Mouse (Mus musculus) activated CD4-positive, CD25-positive, alpha-beta regulatory T cell, adult 4 months (primary cell): ENCODE data around the gene Dgkb. TPM values are rescaled to one million over a fixed set of nuclear protein-coding genes. Genes with fewer than 3 reads are reported as not detected.

ENCODE experiments used
- ATAC-seq: one replicate; pipeline ENCODE4 v1.8.0; 2017
- polyA plus RNA-seq, 2 experiments: library from polyadenylated mRNA; unstranded; fragments of 100-300 nt; shearing (Covaris generic); gene quantifications; one replicate each; pipeline ENCODE4 v1.2.1; 2017

The Dgkb gene
- polyA plus RNA-seq, 2 experiments from 2014 or later = 0.28 to 0.34 TPM

GRCm38 (mm10) chr12:38374159-38374558 lies 556.6 kb downstream of the Dgkb start:
- no peak for ATAC-seq

- ATAC-seq = no peak
Measured at GRCm38 (mm10) chr12:38385942-38386341, 568.4 kb downstream of the Dgkb start.

- no peak for ATAC-seq
Measured at GRCm38 (mm10) chr12:38386991-38387390, 569.5 kb downstream of the Dgkb start.

- ATAC-seq = no peak
Measured at GRCm38 (mm10) chr12:38387654-38388053, 570.1 kb downstream of the Dgkb start.

GRCm38 (mm10) chr12:38388243-38388642 lies 570.7 kb downstream of the Dgkb start:
- ATAC-seq = no peak

- ATAC-seq = no peak
Measured at GRCm38 (mm10) chr12:38397754-38398312, 580.3 kb downstream of the Dgkb start.

GRCm38 (mm10) chr12:38400089-38400488 lies 582.6 kb downstream of the Dgkb start:
- ATAC-seq = no peak

GRCm38 (mm10) chr12:38435364-38436130 lies 618.0 kb downstream of the Dgkb start:
- ATAC-seq = no peak

- no peak for ATAC-seq
Measured at GRCm38 (mm10) chr12:38436131-38436436, 618.6 kb downstream of the Dgkb start.

- ATAC-seq = no peak
Measured at GRCm38 (mm10) chr12:38450323-38451087, 633.0 kb downstream of the Dgkb start.

GRCm38 (mm10) chr12:38451677-38452076 lies 634.2 kb downstream of the Dgkb start:
- no peak for ATAC-seq

GRCm38 (mm10) chr12:38468191-38468590 lies 650.7 kb downstream of the Dgkb start:
- no peak for ATAC-seq

GRCm38 (mm10) chr12:38468605-38469004 lies 651.1 kb downstream of the Dgkb start:
- ATAC-seq = no peak

- no peak for ATAC-seq
Measured at GRCm38 (mm10) chr12:38497229-38497628, 679.7 kb downstream of the Dgkb start.

GRCm38 (mm10) chr12:38500931-38501330 lies 683.4 kb downstream of the Dgkb start:
- ATAC-seq = no peak

GRCm38 (mm10) chr12:38508195-38508594 lies 690.7 kb downstream of the Dgkb start:
- no peak for ATAC-seq

GRCm38 (mm10) chr12:38545431-38545830 lies 727.9 kb downstream of the Dgkb start:
- ATAC-seq = no peak

- no peak for ATAC-seq
Measured at GRCm38 (mm10) chr12:38577141-38577540, 759.6 kb downstream of the Dgkb start.

- no peak for ATAC-seq
Measured at GRCm38 (mm10) chr12:38579191-38579817, 761.8 kb downstream of the Dgkb start.

GRCm38 (mm10) chr12:38586368-38586865 lies 768.9 kb downstream of the Dgkb start:
- ATAC-seq = no peak

- ATAC-seq = no peak
Measured at GRCm38 (mm10) chr12:38589951-38590350, 772.4 kb downstream of the Dgkb start.

- no peak for ATAC-seq
Measured at GRCm38 (mm10) chr12:38593653-38594052, 776.1 kb downstream of the Dgkb start.

GRCm38 (mm10) chr12:38594055-38594454 lies 776.5 kb downstream of the Dgkb start:
- no peak for ATAC-seq
